Comparison of ENCODE assay signal across 18 mouse cellular contexts in genomic region chr5:44220430-44220829, GRCm38 (mm10). TPM values are rescaled to one million over a fixed set of nuclear protein-coding genes. Genes with fewer than 3 reads are reported as not detected.
DNase-seq lines count a peak whose midpoint lies in the region; ATAC-seq lines count a peak whose summit lies in the region.
"Had no signal": no experiment of that assay in that cellular context is flagged by ENCODE, and none has a peak within 500 bp of the region (broad histone marks: within the 10 kb centered on the region; RNA-seq: fewer than 3 reads in every experiment).

No protein-coding gene starts in this region.

- ATAC-seq in granulocyte monocyte progenitor cell, adult 5-6 weeks (replicated peaks; ENCODE audit: poor library complexity, severe bottlenecking): peak; percentile 49
- peak; percentile 48; the same call in 1 of the 2 replicates for ATAC-seq in neutrophil, adult 5-6 weeks (ENCODE audit: extremely low read depth, insufficient number of reproducible peaks, low FRiP score, poor library complexity, severe bottlenecking)
- no peak for ATAC-seq in kidney, embryonic 14.5 days (ENCODE audit: low FRiP score, low TSS enrichment)

- H3K4me2 ChIP-seq in kidney, embryonic 14.5 days (replicated peaks; ENCODE audit: low read depth, low read length): no peak overlapping the region
- H3K4me2 ChIP-seq: heart, embryonic 11.5 days; hindbrain, embryonic 14.5 days; stomach, embryonic 15.5 days had no signal

- H3K36me3 ChIP-seq in kidney, embryonic 14.5 days (ENCODE audit: control insufficient read depth, insufficient read depth, low read length): peaks cover 2% of the 10 kb centered on the region; the same call in 1 of the 2 replicates
- H3K36me3 ChIP-seq: stomach, embryonic 15.5 days had no signal

- no peaks in the 10 kb centered on the region for H3K27me3 ChIP-seq in kidney, embryonic 14.5 days (ENCODE audit: control insufficient read depth, insufficient read depth, low read length)
- H3K27me3 ChIP-seq: stomach, embryonic 15.5 days had no signal

- intact Hi-C loops in left cerebral cortex, postnatal 36 days (cut with DNase I): loop anchor here (10.0 kb wide), 1 partner anchor 436 kb away; no protein-coding TSS in a partner anchor

- 81% methylated on average over 7 of the region's 7 CpGs for WGBS in kidney, embryonic 14.5 days

- no peak overlapping the region for H3K9ac ChIP-seq in kidney, embryonic 14.5 days (ENCODE audit: low read depth, low read length)
- H3K9ac ChIP-seq: hindbrain, embryonic 14.5 days; liver, embryonic 14.5 days; stomach, embryonic 15.5 days had no signal

- peaks cover 14% of the 10 kb centered on the region for H3K4me1 ChIP-seq in kidney, embryonic 14.5 days (ENCODE audit: control insufficient read depth, insufficient read depth, low read length)

- H3K9me3 ChIP-seq in kidney, embryonic 14.5 days (ENCODE audit: control insufficient read depth, low read length): no peaks in the 10 kb centered on the region
- H3K9me3 ChIP-seq: stomach, embryonic 15.5 days had no signal

- no peak overlapping the region for H3K4me3 ChIP-seq in kidney, embryonic 14.5 days (ENCODE audit: low read length)
- H3K4me3 ChIP-seq: stomach, embryonic 15.5 days had no signal

- no peak overlapping the region for H3K27ac ChIP-seq in kidney, embryonic 14.5 days (ENCODE audit: low read depth, low read length)
- H3K27ac ChIP-seq: hindbrain, embryonic 14.5 days; liver, embryonic 14.5 days; stomach, embryonic 15.5 days had no signal

- peak; percentile 28 to 34 for DNase-seq in spleen, postnatal 36 days (ENCODE audit: low spot score in 2 of 2)
- no peak for DNase-seq in spleen, postnatal 4 days (ENCODE audit: low spot score in 2 of 2)
- no peak for DNase-seq in left cerebral cortex, postnatal 36 days (ENCODE audit: low spot score in 2 of 2)
- no peak for DNase-seq in ovary, postnatal 10 days (ENCODE audit: low spot score)
- no peak for DNase-seq in layer of hippocampus, adult 9-10 months (ENCODE audit: low spot score)
- DNase-seq: adrenal gland, adult 8-10 months; cerebellum, postnatal 10 days; gastrocnemius, postnatal 10 days; kidney, adult 9 months; lung, postnatal 4 days; right cerebral cortex, postnatal 14 days had no signal

RNA-seq across cellular contexts. Expression of gene Tapt1, which starts 6.0 kb away (rescaled TPM):
- 25.5 and 46.5 TPM in 2 replicates for total RNA-seq in granulocyte monocyte progenitor cell, adult 5-6 weeks (2014; fragmentation: Nextera tagmentation)
- total RNA-seq in granulocyte monocyte progenitor cell, adult 5-6 weeks (2017): 45.6 and 64.7 TPM in 2 replicates
- 97.0 and 116 TPM in 2 replicates for total RNA-seq in neutrophil, adult 5-6 weeks (2017)
- 10 to 100 TPM; 44.8 to 53.0 TPM for total RNA-seq in left cerebral cortex, postnatal 36 days (2021)
- polyA plus RNA-seq in kidney, embryonic 14.5 days (2014; fragmentation: Nextera tagmentation; extraction: Ambion mirVana): 23.0 and 35.8 TPM in 2 replicates

Comparison
In these comparisons a context has a peak if more than half of its experiments do, and no peak if none do; other contexts are left out.
1. DNase-seq: peak in spleen, postnatal 36 days (2 of 2); none in spleen, postnatal 4 days (0 of 2), left cerebral cortex, postnatal 36 days (0 of 2), ovary, postnatal 10 days (single experiment) and layer of hippocampus, adult 9-10 months (single experiment).